Mouse (Mus musculus): ENCODE data around the gene Gm20931. TPM values are rescaled to one million over a fixed set of nuclear protein-coding genes. Genes with fewer than 3 reads are reported as not detected.
"Not testable (repeated sequence)": the region's sequence is repeated elsewhere in the genome, so short reads cannot be mapped to it uniquely, and the experiment has no call there.

Gene Gm20931
- polyA plus RNA-seq (2016; fragmentation: Nextera tagmentation; extraction: Ambion mirVana): not detected in 2 replicates

DNA sequence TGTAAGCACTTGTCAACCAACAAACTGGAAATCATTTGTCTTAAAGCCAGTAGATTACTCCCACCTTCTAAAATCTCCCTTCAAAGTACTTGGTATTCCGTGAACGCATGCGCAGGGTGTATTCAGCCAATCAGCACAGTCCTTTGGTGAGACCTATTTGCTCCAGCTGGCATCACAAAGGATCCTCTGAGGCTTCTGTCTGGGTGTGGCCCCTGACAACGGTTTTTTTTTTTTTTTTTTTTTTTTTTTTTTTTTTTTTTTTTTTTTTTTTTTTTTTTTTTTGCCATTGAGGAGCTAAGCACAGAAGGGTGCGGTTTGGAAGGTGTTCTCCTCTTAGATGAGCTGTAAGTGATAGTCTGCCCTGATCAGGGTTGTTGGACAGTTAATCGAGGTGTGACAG is at the start of gene Gm20931:
Gene Gm20931, plus strand, starts transcription at position 301 of the 400 bp plus-strand sequence.
- H3K4me2 ChIP-seq (replicated peaks); H3K36me3 ChIP-seq; H3K9me3 ChIP-seq; H3K4me3 ChIP-seq; H3K27me3 ChIP-seq; ATAC-seq (ENCODE audit: insufficient number of reproducible peaks, insufficient read depth, low FRiP score, low TSS enrichment); H3K4me1 ChIP-seq; H3K27ac ChIP-seq; H3K9ac ChIP-seq: not testable (repeated sequence)
- WGBS: no CpG with 5 or more reads among the region's 6 CpGs

Measured in embryonic facial prominence, embryonic 12.5 days (tissue).